Mouse (Mus musculus) ovary, adult 18-20 months (tissue): ENCODE results near the gene H6pd.
"Not testable (repeated sequence)": the region's sequence is repeated elsewhere in the genome, so short reads cannot be mapped to it uniquely, and the experiment has no call there.

Experiments
- DNase-seq: peaks from one replicate; pipeline ENCODE4 v3.0.0; 2022; ENCODE audit warnings: low spot score, mixed read lengths

The H6pd gene

DNA sequence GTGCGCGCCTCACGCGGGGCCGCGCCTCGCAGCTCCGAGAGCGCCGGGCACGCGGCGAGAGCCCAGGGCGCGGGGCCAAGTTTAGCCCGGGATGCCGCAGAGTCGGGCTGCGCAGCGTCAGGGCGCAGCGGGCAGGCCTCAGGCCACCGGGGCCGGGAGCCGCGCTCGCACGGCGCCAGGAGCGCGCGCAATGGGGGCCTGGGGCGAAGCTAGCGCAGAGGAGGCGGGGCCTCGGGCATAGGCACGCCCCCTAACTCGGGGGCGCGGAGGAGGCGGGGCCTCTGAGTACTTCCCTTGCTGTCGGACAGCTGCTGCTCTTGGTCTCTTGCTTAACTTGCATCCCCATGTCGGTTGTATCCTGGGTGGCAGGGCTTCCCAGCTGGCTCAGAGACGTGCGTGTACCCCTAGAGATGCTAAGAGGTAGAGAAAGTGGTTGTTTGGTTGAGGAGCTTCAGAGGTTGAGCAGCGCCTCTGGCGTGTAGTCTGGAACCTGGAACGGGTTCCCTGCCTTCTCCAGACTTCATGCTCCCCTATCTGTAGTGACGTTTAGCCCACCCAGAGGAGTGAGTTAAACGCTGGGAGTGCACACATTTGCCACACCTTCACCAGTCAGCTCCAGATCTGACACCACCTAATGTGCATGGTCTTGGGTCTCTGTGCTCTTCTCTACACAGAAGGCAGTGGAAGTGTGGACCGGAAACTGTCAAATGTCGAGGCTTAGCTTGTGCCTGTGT lies at the start of gene H6pd:
H6pd (minus strand) TSS at position 171 of the 734 bp plus-strand sequence.
- DNase-seq = peak; percentile 88

DNA sequence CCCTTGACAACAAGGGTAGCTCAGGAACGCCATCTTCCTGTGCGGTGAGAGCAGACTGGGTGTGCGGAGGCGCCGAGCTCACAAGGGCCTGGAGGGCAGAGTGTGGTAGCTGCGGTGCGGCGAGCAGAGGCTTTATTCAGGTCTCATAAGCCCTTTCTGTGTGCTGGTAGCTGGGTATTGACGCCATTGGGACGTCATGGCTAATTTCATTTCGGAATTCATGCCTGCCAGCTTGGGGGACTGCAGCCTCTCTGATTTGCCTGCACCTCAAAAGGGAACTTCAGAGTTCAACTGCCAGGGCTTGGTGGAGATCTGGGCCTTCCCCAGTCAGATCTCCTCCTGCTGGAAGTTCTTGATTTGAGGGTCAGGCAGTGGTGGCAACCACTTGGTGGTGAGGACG lies 48.9 kb upstream of the H6pd start:
- no peak for DNase-seq

DNA sequence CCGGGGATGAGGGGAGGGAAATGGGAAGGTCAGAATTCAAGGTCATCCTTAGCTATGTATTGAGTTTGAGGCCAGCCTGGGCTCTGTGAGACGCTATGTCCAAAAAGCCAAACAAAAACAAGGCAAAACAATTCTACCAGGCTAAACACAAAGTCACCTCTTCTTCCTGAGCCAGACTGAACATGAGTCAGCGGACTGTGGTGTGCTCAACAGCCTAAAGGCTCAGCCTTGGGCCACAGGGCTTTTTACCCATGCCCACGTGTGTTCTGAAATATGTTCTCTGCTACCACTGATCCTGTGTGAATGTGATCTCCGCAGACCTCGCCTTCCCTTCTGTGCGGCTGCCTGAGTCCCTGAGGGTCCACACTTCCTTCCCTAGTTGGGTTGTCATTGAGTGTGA lies 47.3 kb upstream of the H6pd start:
- DNase-seq = no peak

DNA sequence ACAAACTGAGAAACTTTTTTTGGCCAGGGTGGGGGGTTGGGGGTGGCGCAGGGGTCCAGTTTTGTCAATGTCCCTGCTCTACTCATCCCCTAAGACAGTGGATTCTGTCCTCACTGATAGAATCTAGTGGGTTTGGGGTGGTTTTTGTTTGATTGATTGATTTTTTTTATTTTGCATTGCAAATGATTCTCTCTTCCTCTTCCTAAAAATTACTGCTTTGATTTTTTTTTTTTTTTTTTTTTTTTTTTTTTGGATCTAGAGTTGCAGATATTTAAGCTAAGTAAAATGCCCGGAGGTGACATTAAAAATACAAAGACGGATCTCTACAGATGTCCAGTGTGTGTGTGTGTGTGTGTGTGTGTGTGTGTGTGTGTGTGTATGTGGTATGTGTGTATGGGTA lies 43.6 kb upstream of the H6pd start:
- DNase-seq = no peak

DNA sequence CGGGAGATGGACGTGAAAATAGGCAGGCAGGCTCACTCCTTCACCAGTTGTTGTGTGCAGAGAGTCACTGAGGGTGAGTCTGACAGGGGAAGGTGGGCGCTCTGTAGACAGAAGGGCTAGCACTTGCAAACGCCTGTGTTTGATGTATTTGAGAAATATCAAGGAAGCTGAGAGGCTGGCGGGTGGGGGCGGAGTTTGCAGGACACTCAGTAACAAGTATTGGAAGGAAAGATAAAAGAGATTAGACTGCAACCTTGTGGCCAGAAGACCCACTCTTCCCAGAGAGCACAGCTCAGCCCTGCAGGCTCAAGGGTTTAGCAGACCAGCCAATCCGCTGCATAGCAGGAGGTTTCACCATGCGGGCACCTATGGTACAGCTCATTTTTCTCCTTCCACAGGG lies 42.7 kb upstream of the H6pd start:
- no peak for DNase-seq

DNA sequence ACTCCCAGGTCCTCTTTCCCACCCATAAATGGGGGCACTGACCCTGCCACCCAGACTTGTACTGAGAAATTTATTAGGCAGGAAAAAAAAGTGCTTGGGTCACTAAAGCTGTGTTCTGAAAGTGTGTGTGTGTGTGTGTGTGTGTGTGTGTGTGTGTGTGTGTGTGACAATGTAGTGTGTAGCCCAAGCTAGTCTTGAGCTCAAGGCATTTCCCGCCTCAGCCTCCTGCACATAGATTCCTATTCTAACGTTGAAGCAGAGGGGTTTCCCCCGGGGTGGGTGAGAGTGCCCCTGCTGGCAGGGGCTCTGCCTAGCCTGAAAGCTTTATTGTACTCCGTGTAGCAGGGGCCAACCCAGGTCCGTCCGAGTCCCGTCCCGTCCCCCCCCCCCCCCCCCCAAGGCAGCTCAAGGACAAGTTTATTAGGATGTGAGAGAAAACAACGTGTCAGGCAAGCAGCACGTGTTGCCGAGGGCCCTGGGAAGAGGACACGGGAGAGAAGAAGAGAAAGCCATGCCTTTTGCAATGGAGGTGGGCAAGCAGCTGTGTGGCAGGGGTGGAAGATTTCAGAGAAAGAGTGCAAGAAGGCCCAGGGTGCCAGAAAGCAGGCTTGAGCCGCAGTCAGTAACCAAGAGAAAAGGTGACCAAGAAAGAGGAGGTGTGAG lies 40.9 kb upstream of the H6pd start:
- no peak for DNase-seq

DNA sequence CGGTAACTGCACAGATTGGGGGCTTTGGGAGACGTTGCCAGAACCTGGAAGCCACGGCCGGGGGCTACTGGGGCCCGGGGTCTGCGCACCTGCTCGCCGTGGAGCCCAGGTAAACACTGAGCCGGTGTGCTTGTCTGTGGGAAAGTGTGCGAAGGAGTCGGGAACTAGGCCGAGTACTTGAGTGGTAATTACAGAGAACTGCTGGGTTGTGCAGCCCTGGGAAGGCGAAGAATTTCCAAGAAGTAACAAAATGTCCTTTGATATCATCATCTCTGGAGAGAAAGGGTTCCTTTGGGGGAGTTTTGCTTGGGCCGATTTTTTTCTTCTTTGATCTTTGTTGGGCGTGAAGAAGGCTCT lies 40.3 kb upstream of the H6pd start:
- DNase-seq = no peak

DNA sequence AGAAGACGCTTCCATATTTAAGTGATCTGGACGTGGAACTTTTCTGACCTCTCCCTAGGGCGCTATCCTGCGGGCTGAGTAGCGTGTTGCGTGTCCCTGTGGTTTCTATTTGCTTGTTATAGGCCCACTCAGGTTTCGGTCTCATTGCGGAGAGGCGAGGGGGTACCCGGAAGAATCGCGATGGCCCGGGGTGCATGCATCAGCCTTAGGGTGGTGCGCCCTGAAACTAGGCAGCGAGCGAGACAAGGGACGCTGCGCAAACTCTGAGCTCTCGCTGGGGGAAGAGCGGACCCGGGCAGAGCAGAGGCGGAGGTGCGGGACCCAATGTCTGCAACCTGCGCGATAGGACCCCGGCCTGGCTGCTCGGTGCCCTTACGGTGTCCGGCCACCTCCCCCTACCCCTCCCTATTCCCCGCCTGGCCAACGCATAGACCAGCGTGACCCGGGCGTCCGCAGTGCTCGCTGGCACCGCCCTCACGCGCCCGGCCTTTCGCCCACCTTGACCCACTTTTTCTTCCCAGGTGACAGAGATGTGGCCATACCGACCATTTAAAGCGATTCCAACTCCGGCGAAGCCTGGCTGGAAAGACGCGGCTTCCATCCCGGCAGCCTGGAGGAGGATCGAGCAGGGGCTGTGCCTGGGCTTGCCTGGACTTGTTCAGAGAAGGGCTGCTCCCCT lies 39.8 kb upstream of the H6pd start:
- no peak for DNase-seq

DNA sequence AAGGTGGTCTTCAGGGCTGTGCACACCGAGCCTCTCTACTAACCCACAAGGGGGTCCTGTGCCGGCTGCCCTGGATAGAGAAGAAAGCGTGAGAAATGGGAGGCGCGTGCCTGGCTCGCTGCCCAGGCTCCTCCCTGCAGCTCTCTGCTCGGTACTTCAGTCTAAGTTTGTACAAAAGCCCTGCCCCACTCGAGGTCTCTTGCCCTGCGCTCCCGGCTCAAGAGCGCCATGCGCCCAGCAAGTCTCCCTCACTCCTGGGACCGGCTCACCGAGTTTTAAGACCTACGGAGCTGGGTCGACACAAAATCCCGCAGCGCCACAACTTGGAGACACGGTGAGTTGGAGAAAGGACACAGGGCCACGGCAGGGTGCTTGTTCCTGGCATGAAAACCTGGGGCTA lies 39.2 kb upstream of the H6pd start:
- peak; percentile 66 for DNase-seq

DNA sequence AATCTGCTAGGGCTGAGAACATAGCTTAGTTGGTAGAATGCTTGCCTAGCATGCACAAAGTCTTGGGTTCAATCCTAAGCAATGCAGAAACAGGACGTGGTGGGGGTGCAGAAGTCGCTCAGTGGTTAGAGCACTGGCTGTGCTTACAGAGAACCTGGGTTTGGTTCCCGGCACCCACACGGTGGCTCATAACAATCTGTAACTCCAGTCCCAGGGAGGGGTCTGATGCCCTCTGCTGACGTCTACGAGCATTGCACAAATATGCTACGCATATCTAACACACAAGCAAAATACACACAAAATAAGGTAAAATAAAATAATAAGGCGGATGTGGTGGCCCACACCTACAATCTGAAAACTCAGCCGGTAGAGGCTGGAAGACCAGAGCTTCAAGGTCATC lies 34.8 kb upstream of the H6pd start:
- DNase-seq = no peak

DNA sequence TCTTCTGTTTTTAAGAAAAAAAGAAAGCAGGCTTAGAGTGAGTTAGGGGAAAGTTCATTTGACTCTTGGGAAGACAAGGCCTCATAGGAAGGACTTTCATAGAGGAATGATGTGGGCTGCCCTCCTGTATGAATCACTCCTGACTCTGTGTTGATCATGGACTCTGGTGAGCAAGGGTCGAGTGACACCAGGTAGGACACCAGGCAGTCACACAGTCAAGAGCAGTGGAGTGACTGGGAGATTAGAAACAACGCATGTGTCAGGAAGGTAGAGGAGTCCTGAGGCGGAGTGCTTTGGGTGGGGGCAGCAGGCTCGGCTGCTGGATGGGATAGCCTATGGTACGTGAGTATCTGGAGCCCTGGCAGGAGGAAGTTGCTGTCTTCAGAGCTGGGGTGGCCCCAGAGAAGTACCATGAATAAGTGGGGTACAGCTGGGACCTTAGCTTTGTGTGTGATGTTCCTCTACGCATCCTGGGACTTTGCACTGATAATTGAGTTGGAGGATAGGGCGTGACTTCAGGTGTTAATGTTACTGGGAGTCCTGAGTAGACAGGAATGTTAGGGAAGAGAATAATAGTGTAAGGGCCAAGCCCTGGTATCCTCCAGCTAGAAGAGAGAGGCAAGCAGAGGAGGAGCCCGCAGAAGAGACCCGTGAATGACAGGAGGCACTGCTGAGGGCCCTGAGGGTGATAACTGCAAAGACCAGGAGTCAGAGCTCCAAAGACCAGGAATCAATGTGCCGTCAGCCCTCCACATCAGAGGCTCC lies 32.7 kb upstream of the H6pd start:
- no peak for DNase-seq

DNA sequence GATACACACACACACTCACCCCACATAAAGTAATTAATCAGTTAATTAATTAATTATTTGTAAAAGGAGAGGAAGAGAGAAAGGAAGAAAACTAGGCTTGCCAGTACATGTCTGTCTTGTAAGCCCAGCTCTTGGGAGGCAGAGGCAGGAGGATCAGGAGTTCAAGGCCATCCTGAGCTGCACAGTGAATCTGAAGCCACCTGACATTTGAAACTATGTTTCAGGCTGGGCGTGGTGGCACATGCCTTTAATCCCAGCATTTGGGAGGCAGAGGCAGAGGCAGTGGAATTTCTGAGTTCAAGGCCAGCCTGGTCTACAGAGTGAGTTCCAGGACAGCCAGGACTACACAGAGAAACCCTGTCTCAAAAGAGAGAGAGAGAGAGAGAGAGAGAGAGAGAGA lies 32.0 kb upstream of the H6pd start:
- not testable (repeated sequence) for DNase-seq

DNA sequence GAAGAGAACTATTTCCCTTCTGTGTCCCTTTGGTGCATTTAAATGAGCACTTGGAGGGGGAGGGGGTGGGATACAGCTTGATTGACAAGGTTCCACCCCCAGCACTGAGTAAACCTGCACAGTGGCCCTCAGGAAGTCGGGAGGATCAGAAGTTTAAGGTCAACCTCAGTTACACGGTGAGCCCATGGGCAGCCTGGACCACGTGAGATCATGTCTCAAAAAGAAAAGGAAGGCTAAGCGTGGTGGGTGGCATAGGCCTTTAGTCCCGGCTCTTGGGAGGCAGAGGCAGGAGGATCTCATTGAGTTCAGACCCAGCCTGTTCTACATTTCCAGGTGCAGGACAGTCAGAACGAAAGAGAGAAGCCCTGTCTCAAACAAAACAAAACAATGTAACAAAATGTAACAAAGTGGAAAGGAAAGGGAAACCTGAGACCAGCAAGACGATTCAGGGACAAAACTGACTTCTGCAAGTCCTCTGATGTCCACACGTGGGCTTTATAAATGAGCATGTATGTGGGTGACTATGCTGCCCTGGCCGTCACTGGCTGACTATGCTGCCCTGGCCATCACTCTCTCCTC lies 31.3 kb upstream of the H6pd start:
- DNase-seq = no peak

DNA sequence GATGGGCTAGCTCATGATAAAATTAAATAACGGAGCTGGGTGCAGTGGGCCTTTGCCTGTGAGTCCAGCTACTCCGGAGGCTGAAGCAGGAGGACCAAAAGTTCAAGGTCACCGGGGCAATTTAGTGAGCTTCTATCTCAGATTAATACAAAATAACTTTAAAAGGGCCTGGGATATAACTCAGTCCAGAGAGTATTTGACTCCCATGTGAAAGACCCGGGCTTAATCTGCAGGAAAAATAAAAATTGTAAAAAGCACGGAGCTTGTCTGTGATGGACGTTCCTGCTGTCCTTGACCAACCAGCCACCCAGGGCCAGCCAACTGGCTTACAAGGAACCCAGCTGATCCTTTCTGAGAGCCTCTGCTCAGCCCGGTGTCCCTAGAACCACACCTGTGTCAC lies 29.7 kb upstream of the H6pd start:
- DNase-seq = no peak

DNA sequence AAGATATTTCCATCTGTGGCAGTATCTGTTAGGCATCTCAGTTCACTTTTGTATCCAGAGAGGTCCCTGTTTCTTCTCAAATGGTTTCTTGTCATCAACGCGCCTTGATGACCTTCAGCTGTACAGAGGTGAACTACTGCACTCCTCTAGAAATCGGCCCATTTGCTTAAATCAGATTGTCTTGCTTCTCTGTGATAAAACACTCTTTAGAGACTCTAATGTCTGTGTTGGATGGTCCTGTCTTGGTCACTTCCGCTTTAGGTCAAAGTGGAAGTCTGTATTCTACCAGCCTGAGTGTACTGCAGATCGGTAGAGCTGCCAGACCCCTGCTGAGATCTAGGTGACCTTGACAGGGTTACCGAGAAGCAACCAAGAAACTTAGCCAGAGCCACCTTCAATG lies 27.3 kb upstream of the H6pd start:
- no peak for DNase-seq

DNA sequence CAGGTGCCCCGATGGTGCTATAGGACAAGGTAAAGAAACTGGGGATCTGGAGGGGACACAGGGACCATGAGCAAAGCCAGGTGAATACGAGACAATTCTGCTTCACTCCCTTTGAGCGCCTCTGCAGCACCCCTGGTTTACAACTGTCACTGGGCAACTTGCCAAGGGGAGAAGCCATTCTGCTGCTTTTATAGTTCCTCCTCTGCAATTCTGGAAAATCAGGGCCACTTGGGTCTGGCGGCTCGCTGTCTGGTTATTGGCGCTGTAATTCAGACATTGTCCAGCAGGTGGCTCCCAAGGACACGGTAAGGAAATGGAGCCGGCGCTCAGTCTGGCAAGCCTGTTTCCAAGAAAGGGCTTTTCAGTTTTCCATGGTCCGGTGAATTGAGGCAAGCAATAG lies 26.5 kb upstream of the H6pd start:
- peak; percentile 56 for DNase-seq

DNA sequence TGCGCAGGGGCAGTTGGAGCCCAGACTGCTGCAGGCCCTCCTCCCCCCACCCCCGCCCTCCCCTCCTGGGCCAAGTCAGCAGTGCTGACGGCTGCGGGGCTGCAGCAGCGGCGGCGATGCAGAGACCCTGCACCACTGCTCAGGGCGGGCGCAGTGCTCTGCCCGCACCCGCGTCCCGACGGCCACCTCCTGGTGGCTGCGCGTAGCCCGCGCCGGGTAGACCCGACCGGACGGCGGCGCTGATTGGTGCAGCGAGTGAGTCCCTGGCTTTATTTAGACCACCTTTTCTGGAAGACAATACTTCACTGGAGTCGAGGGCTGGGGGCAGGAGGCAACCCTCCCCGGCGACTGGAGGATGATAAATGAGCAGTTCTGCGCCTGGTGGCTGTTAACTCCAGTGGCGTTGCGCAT lies 24.4 kb upstream of the H6pd start:
- no peak for DNase-seq

DNA sequence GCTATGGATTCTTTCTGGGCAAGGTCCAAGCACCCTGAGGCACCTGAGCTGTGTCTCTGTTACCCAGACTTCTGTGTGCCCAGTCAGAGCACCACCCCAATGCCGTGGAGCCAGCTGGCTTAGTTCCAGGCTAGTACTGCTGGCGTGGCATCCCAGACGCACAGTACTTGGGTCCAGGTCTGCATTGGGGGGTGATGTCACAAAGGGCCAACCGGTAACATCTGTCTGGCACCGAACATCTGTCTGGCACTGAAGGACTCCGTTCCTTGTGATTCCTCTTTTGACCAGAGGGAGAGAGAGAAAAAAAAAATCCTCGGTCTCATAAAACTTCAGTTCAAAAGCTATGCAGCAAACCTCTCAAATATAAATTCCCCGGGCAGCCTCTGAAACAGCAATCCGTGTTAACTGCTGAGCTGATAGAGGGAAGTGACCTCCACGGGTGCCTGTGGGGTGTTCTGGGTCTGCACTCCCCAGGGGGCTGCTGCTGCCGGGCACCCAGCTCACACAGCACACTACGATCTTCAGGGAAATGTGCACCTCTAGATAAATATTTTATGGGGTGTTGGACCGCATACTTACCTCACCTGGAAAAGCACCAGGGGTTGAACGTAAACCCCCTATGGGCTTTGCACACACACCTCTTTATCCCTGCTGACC lies 22.5 kb upstream of the H6pd start:
- no peak for DNase-seq

DNA sequence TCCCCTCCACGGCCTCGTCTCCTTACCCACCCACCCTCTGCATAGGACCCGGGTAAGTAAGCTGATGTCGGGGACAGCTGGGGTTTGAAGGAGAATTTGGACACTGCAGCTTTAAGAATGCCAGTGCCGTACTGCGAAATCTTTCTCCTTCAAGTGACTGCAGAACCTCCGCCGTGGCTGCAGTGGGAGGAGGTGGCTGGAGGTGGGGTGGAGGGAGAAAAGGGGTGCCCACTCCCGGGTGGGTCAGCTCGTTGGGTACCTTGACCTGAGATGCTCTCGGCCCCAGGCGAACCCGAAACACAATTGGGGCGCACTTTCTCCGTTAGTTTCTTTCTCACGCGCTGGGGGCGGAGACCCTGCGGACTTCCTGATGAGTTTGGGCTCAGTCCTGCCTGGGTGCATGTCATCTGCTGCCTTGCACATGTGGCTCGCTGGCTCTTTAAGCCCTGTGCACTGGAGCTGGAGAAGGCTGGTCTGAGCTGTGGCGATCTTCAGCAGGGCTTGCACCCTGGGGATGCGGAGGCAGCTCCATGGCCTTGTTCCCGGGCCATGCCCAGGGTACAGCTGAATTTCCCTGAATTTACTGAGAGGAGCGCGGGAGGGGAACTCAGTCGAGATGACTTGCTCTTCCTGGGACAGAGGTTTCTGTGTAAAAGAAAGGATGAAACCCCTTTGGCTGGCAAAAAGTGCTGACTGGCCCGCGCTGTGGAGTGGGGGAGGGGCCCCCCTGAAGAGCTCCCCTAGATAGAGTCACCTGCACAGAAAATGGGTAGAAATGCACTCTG lies 21.8 kb upstream of the H6pd start:
- DNase-seq = no peak

DNA sequence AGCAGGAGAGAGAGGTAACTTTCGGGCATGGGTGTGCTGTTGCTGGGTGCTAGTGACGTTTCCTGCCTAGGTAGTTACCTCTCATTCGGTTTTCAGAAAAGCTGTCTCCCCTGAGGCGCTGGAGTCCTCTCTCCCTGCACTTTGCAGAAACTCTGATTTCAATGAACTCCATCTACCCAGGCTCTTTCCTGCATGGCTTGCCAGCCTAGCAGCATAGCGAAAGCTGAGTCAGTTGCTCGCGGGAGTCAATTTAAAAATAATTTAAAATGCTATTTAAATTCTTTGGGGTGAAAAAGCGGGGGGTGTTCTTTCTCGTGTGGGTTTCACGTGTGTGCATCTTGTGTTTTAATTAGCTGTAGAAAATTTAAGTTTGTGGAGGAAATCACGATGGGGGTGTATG lies 21.1 kb upstream of the H6pd start:
- no peak for DNase-seq

DNA sequence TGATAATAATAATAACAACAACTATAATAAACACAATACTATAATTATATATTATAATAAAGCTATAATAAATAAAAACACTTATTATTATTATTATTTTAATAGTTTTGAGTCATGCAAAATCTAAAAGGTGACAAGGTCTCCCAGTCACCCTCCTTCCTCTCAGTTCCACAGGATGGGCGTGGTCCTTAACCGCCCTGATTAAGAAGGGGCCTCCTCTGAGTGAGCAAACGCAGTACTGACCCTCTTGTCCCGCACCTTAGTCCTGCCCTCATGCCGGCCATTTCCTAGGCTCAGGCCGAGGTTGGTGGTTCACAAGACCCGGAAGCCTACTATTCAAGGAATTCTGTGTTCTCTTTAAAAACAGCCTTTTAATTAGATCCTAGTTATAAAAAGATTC lies 14.7 kb upstream of the H6pd start:
- no peak for DNase-seq
